8 mouse cellular contexts compared by ENCODE assay signal in the genomic region with DNA sequence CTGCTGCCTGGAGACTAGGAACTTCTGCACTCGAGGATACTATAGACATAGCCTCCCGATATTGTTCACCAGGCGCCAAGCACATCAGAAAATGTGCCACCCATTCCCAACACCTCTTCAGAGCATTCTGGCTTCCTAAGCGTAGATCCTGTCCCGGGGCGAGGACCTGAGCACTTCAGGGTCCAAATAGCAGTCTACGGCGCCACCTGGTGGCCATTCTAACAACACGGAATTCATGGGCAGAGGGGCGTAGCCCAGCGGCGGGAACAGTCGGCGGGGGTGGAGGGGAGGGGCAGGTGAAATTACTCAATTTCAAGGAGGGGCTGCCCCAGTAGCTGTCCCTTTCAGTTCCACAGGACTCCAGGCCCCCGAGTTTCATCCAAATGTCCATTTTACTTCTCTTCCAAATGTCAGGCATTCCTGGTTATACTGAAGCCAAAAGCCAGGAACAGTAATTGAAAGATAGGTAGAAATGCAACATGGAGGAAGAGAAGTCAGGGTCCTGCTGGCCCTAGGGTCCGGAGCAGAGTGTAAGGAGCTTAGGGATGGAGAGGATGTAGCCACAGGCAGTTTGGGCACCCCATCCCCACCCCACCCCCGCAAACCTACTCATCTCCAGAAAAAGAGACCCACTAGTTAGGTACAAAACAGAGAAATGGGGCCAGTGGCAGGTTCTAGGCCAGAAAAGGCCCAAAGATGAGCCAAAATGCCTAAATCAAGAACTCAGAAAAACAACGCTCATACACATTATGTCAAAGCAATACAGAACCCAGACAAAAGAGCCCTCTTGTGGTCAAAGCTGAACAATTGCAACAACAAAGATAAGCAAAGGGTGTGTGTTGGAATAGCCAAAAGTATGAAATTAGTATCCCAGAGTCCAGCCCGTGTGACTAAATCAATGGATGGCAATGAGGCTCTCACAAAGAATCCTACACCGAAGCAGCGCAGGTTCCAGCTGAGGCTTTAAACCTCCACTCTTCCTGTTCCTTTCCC. TPM values are rescaled to one million over a fixed set of nuclear protein-coding genes. Genes with fewer than 3 reads are reported as not detected.
DNase-seq lines count a peak whose midpoint lies in the region; ATAC-seq and TF ChIP-seq lines count a peak whose summit lies in the region.

No protein-coding gene starts in this region.

- H3K27ac ChIP-seq in MEL (ENCODE audit: control insufficient read depth, low read depth, low read length), result 0 out of 2 replicates have a peak overlapping the region, but pooled peaks have one; percentile 11
- H3K27ac ChIP-seq in forebrain, embryonic 16.5 days (ENCODE audit: low read length), result peak overlapping the region; percentile 80; the same call in 1 of the 2 replicates
- peak overlapping the region; percentile 85 for H3K27ac ChIP-seq in neural tube, embryonic 15.5 days (replicated peaks)

- peak; percentile 93 for DNase-seq in MEL (ENCODE audit: low read depth, low spot score)
- peak; percentile 90 to 94 for DNase-seq in cerebellum, adult 18-20 months
- peak; percentile 94 to 95 for DNase-seq in heart, postnatal 36 days
- DNase-seq in layer of hippocampus, adult 18-20 months (ENCODE audit: low spot score in 2 of 2), result peak; percentile 79 to 93
- DNase-seq in lung, adult 2 months, result peak; percentile 91
- DNase-seq in testis, postnatal 10 days (ENCODE audit: low spot score), result peak; percentile 95

- peak; percentile 92 for ATAC-seq in forebrain, embryonic 16.5 days
- peak; percentile 95 for ATAC-seq in neural tube, embryonic 15.5 days (ENCODE audit: low FRiP score)

- H3K79me2 ChIP-seq in MEL (ENCODE audit: control insufficient read depth, insufficient read depth, low read length, poor library complexity), result no peaks in the 10 kb centered on the region

- H3K4me2 ChIP-seq in forebrain, embryonic 16.5 days (ENCODE audit: low read length), result peak overlapping the region; percentile 94
- H3K4me2 ChIP-seq in neural tube, embryonic 15.5 days, result peak overlapping the region; percentile 92

- peaks cover 0 to 12% of the 10 kb centered on the region in 2 experiments; a peak in 3 of 4 replicates for H3K4me1 ChIP-seq in MEL (ENCODE audit: control insufficient read depth in 1 of 2, insufficient read depth in 2 of 2, low read length in 2 of 2)
- H3K4me1 ChIP-seq in forebrain, embryonic 16.5 days (replicated peaks; ENCODE audit: control insufficient read depth, insufficient read depth, low read length), result peaks cover 10% of the 10 kb centered on the region
- peaks cover 15% of the 10 kb centered on the region for H3K4me1 ChIP-seq in lung, adult 2 months (ENCODE audit: control insufficient read depth, insufficient read depth, low read length)
- peaks cover 18% of the 10 kb centered on the region for H3K4me1 ChIP-seq in neural tube, embryonic 15.5 days

- TF ChIP-seq RAD21 in MEL (IDR thresholded peaks at IDR 0.05; ENCODE audit: low read depth, low read length), result peak; percentile 97

- no peak for TF ChIP-seq EP300 in MEL (IDR thresholded peaks at IDR 0.05; ENCODE audit: low read depth in 1 of 2, low read length in 2 of 2)

- intact Hi-C loops in heart, postnatal 36 days (cut with DNase I), result loop anchor here (1.0 kb wide), 6 partner anchors 39 to 203 kb away; a partner anchor contains a TSS

- 10% methylated on average over 21 of the region's 21 CpGs for WGBS in forebrain, embryonic 16.5 days
- WGBS in lung, adult 2 months, result 7% methylated on average over 21 of the region's 21 CpGs
- 12% methylated on average over 21 of the region's 21 CpGs for WGBS in neural tube, embryonic 15.5 days

- TF ChIP-seq CTCF in MEL (IDR thresholded peaks at IDR 0.05 in 2 of 3, conservative IDR thresholded peaks at IDR 0.05 in 1 of 3; ENCODE audit: control insufficient read depth in 1 of 3, insufficient read depth in 1 of 3, low read depth in 2 of 3, low read length in 3 of 3, poor library complexity in 1 of 3, severe bottlenecking in 1 of 3), result peak; percentile 61 to 99 (median 97)
- peak; percentile 79 for TF ChIP-seq CTCF in lung, adult 2 months (IDR thresholded peaks at IDR 0.05; ENCODE audit: insufficient read depth, low read length)

- H3K9ac ChIP-seq in MEL (ENCODE audit: control insufficient read depth, low read depth, low read length, poor library complexity, severe bottlenecking), result peak overlapping the region; percentile 48
- peak overlapping the region; percentile 64 for H3K9ac ChIP-seq in forebrain, embryonic 16.5 days (replicated peaks; ENCODE audit: low read depth, low read length)
- H3K9ac ChIP-seq in neural tube, embryonic 15.5 days (replicated peaks), result peak overlapping the region; percentile 40

- H3K9me3 ChIP-seq in MEL (replicated peaks; ENCODE audit: insufficient read depth, low read length), result no peaks in the 10 kb centered on the region
- H3K9me3 ChIP-seq in forebrain, embryonic 16.5 days (ENCODE audit: control insufficient read depth, low read length), result no peaks in the 10 kb centered on the region
- H3K9me3 ChIP-seq in neural tube, embryonic 15.5 days (replicated peaks), result no peaks in the 10 kb centered on the region

- no peaks in the 10 kb centered on the region for H3K27me3 ChIP-seq in MEL (ENCODE audit: control insufficient read depth in 1 of 2, insufficient read depth in 2 of 2, low read length in 2 of 2)
- no peaks in the 10 kb centered on the region for H3K27me3 ChIP-seq in forebrain, embryonic 16.5 days (replicated peaks; ENCODE audit: control insufficient read depth, insufficient read depth, low read length)
- H3K27me3 ChIP-seq in neural tube, embryonic 15.5 days (replicated peaks), result no peaks in the 10 kb centered on the region

- TF ChIP-seq POLR2A in MEL (IDR thresholded peaks at IDR 0.05; ENCODE audit: control insufficient read depth in 1 of 2, insufficient read depth in 1 of 2, low read depth in 1 of 2, low read length in 2 of 2, poor library complexity in 1 of 2), result no peak
- no peak for TF ChIP-seq POLR2A in lung, adult 2 months (IDR thresholded peaks at IDR 0.05; ENCODE audit: borderline replicate concordance, extremely low read depth, low read depth, low read length)

- H3K36me3 ChIP-seq in MEL (ENCODE audit: control insufficient read depth in 1 of 2, insufficient read depth in 2 of 2, low read length in 2 of 2), result 0 out of 4 replicates have a peak, but pooled peaks cover 0 to 3% of the 10 kb centered on the region in 2 experiments
- H3K36me3 ChIP-seq in forebrain, embryonic 16.5 days (ENCODE audit: control insufficient read depth, insufficient read depth), result no peaks in the 10 kb centered on the region
- no peaks in the 10 kb centered on the region for H3K36me3 ChIP-seq in neural tube, embryonic 15.5 days

- peak overlapping the region; percentile 46 to 58 for H3K4me3 ChIP-seq in MEL (ENCODE audit: control insufficient read depth in 1 of 2, insufficient read depth in 1 of 2, low read depth in 2 of 2, low read length in 2 of 2)
- H3K4me3 ChIP-seq in forebrain, embryonic 16.5 days (replicated peaks; ENCODE audit: low read length), result peak overlapping the region; percentile 49
- H3K4me3 ChIP-seq in lung, adult 2 months (replicated peaks; ENCODE audit: extremely low read depth, low read depth, low read length), result peak overlapping the region; percentile 30
- H3K4me3 ChIP-seq in neural tube, embryonic 15.5 days (replicated peaks), result peak overlapping the region; percentile 39

RNA-seq across cellular contexts. Expression of a gene that starts 12.4 kb away (rescaled TPM):
- 0.78 and 0.81 TPM in 2 replicates for total RNA-seq in MEL (2012; rRNA removed)
- polyA plus RNA-seq in MEL (2012; ENCODE audit: insufficient read depth in 1 of 2, insufficient read length in 2 of 2, low read depth in 1 of 2, low replicate concordance in 2 of 2, missing spikeins in 1 of 2), result 1 to 10 TPM in 1 of 2 experiments, not detected in 1; 8.0 TPM
- polyA plus RNA-seq in forebrain, embryonic 16.5 days (2015; fragmentation: Nextera tagmentation; extraction: Ambion mirVana), result 45.4 and 53.0 TPM in 2 replicates
- total RNA-seq in heart, postnatal 36 days (2021), result not detected
- 10 to 100 TPM; 84.2 to 86.8 TPM for total RNA-seq in layer of hippocampus, adult 18-20 months (2021)
- polyA plus RNA-seq in lung, adult 2 months (2012; rRNA removed), result 0.33 and 0.36 TPM in 2 replicates
- polyA plus RNA-seq in neural tube, embryonic 15.5 days (2015; fragmentation: Nextera tagmentation; extraction: Ambion mirVana), result 39.3 and 51.2 TPM in 2 replicates

RNA-seq across cellular contexts. Expression of a gene that starts 19.6 kb away (rescaled TPM):
- not detected in 2 replicates for total RNA-seq in MEL (2012; rRNA removed)
- polyA plus RNA-seq in MEL (2012; ENCODE audit: insufficient read depth in 1 of 2, insufficient read length in 2 of 2, low read depth in 1 of 2, low replicate concordance in 2 of 2, missing spikeins in 1 of 2), result not detected
- polyA plus RNA-seq in forebrain, embryonic 16.5 days (2015; fragmentation: Nextera tagmentation; extraction: Ambion mirVana), result not detected in 2 replicates
- not detected for total RNA-seq in heart, postnatal 36 days (2021)
- not detected for total RNA-seq in layer of hippocampus, adult 18-20 months (2021)
- not detected in 2 replicates for polyA plus RNA-seq in lung, adult 2 months (2012; rRNA removed)
- not detected in 2 replicates for polyA plus RNA-seq in neural tube, embryonic 15.5 days (2015; fragmentation: Nextera tagmentation; extraction: Ambion mirVana)

RNA-seq across cellular contexts. Expression of a gene that starts 29.5 kb away (rescaled TPM):
- not detected in 2 replicates for total RNA-seq in MEL (2012; rRNA removed)
- polyA plus RNA-seq in MEL (2012; ENCODE audit: insufficient read depth in 1 of 2, insufficient read length in 2 of 2, low read depth in 1 of 2, low replicate concordance in 2 of 2, missing spikeins in 1 of 2), result not detected
- polyA plus RNA-seq in forebrain, embryonic 16.5 days (2015; fragmentation: Nextera tagmentation; extraction: Ambion mirVana), result 0.17 TPM in 1 of 2 replicates, not detected in the other
- not detected for total RNA-seq in heart, postnatal 36 days (2021)
- not detected for total RNA-seq in layer of hippocampus, adult 18-20 months (2021)
- polyA plus RNA-seq in lung, adult 2 months (2012; rRNA removed), result 23.8 and 47.7 TPM in 2 replicates
- polyA plus RNA-seq in neural tube, embryonic 15.5 days (2015; fragmentation: Nextera tagmentation; extraction: Ambion mirVana), result 0.18 and 8.4 TPM in 2 replicates

RNA-seq across cellular contexts. Expression of a gene that starts 30.8 kb away (rescaled TPM):
- total RNA-seq in MEL (2012; rRNA removed), result not detected in 2 replicates
- polyA plus RNA-seq in MEL (2012; ENCODE audit: insufficient read depth in 1 of 2, insufficient read length in 2 of 2, low read depth in 1 of 2, low replicate concordance in 2 of 2, missing spikeins in 1 of 2), result not detected
- polyA plus RNA-seq in forebrain, embryonic 16.5 days (2015; fragmentation: Nextera tagmentation; extraction: Ambion mirVana), result 0.40 and 0.57 TPM in 2 replicates
- 1 to 10 TPM in 1 of 2 experiments, under 1 TPM in 1; 0.47 to 1.0 TPM for total RNA-seq in heart, postnatal 36 days (2021)
- not detected for total RNA-seq in layer of hippocampus, adult 18-20 months (2021)
- polyA plus RNA-seq in lung, adult 2 months (2012; rRNA removed), result 10.6 and 24.3 TPM in 2 replicates
- 1.7 and 1.8 TPM in 2 replicates for polyA plus RNA-seq in neural tube, embryonic 15.5 days (2015; fragmentation: Nextera tagmentation; extraction: Ambion mirVana)

RNA-seq across cellular contexts. Expression of a gene that starts 38.0 kb away (rescaled TPM):
- 4.2 and 6.4 TPM in 2 replicates for total RNA-seq in MEL (2012; rRNA removed)
- 10 to 100 TPM in 1 of 2 experiments, not detected in 1; 12.8 TPM for polyA plus RNA-seq in MEL (2012; ENCODE audit: insufficient read depth in 1 of 2, insufficient read length in 2 of 2, low read depth in 1 of 2, low replicate concordance in 2 of 2, missing spikeins in 1 of 2)
- 21.0 and 26.1 TPM in 2 replicates for polyA plus RNA-seq in forebrain, embryonic 16.5 days (2015; fragmentation: Nextera tagmentation; extraction: Ambion mirVana)
- 100 to 1,000 TPM; 113 to 167 TPM for total RNA-seq in heart, postnatal 36 days (2021)
- total RNA-seq in layer of hippocampus, adult 18-20 months (2021), result 10 to 100 TPM in 1 of 2 experiments, 1 to 10 TPM in 1; 8.0 to 11.4 TPM
- 560 and 814 TPM in 2 replicates for polyA plus RNA-seq in lung, adult 2 months (2012; rRNA removed)
- 50.1 and 243 TPM in 2 replicates for polyA plus RNA-seq in neural tube, embryonic 15.5 days (2015; fragmentation: Nextera tagmentation; extraction: Ambion mirVana)

Comparison
In these comparisons a context has a peak if more than half of its experiments do, and no peak if none do; other contexts are left out.
1. Peak in every context shown above with its lines: DNase-seq, ATAC-seq, H3K4me3 ChIP-seq and H3K27ac ChIP-seq.
2. H3K27ac ChIP-seq: peak in every context shown above with its lines; median percentile 85 in neural tube, embryonic 15.5 days; 80 in forebrain, embryonic 16.5 days; 11 in MEL.